Mouse (Mus musculus) limb, embryonic 15.5 days (tissue): Measurements from ENCODE around the gene Ggnbp2. TPM values are rescaled to one million over a fixed set of nuclear protein-coding genes. Genes with fewer than 3 reads are reported as not detected.
A peak's percentile ranks its signal among the peaks of the same experiment; 100 is the strongest.

Experiments used
- ATAC-seq: fragments of 200-750 bp; cut with Nextera tagmentation; 2 replicates; pipeline ENCODE4 v1.8.0; 2017; ENCODE audit warnings: low read depth, moderate TSS enrichment; ENCODE audit not compliant: insufficient number of reproducible peaks, low FRiP score, low TSS enrichment
- H3K27ac ChIP-seq: fragments of 300-500 bp; sonication (generic); 2 replicates; pipeline ENCODE4 v1.5.1; 2015; ENCODE audit warnings: moderate library complexity, mild to moderate bottlenecking, inconsistent platforms
- H3K27me3 ChIP-seq: fragments of 300-500 bp; sonication (generic); 2 replicates; pipeline ENCODE4 v1.6.1; 2015; ENCODE audit warnings: inconsistent platforms
- H3K36me3 ChIP-seq: fragments of 300-500 bp; sonication (generic); 2 replicates; pipeline ENCODE4 v1.6.1; 2015; ENCODE audit warnings: inconsistent platforms
- H3K4me1 ChIP-seq: fragments of 300-500 bp; sonication (generic); 2 replicates; pipeline ENCODE4 v1.6.1; 2015; ENCODE audit warnings: inconsistent platforms
- H3K4me2 ChIP-seq: fragments of 300-500 bp; sonication (generic); 2 replicates; pipeline ENCODE4 v1.6.1; 2015; ENCODE audit warnings: mild to moderate bottlenecking, inconsistent platforms
- H3K4me3 ChIP-seq: fragments of 300-500 bp; sonication (generic); 2 replicates; pipeline ENCODE4 v1.5.1; 2015; ENCODE audit warnings: mild to moderate bottlenecking, inconsistent platforms
- H3K9ac ChIP-seq: fragments of 300-500 bp; sonication (generic); 2 replicates; pipeline ENCODE4 v1.6.1; 2015; ENCODE audit warnings: inconsistent platforms
- H3K9me3 ChIP-seq: fragments of 300-500 bp; sonication (generic); 2 replicates; pipeline ENCODE4 v1.6.1; 2016; ENCODE audit warnings: inconsistent platforms
- WGBS: fragments of 180-500 bp; shearing (Covaris S2); methylation state at CpG from one replicate; pipeline ENCODE4 v1.1.7; 2015; 5-methylcytosine and 5-hydroxymethylcytosine counted together
- polyA plus RNA-seq: library from polyadenylated mRNA; unstranded; fragments of >200 nt; fragmentation: Nextera tagmentation; extraction: Ambion mirVana; gene quantifications from 2 replicates; pipeline ENCODE4 v1.2.1, GENCODE M21; 2015

Gene Ggnbp2
- polyA plus RNA-seq, 1 experiment from 2014 or later: 64.8 TPM

DNA sequence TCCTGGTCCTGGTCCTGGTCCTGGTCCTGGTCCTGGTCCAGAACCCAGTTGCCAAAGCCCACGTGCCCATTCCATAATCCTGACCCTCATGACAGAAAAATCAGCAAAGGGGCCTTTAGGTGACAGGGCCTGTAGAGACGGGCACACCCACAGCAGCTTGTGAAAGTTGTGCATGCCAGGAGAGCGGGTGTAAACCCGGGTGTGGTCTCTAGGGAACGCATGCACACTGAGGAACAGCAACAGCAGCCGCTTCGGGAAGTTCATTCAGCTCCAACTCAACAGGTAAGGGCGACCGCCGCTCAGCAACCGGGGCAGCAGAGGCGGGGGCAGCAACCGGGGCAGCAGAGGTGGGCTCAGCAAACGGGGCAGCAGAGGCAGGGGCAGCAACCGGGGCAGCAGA lies 22.5 kb upstream of the Ggnbp2 start:
- no peak for ATAC-seq
- peaks cover 73% of the 10 kb centered on the region for H3K36me3 ChIP-seq
- H3K4me3 ChIP-seq: no peak overlapping the region
- H3K9me3 ChIP-seq: no peaks in the 10 kb centered on the region
- H3K27me3 ChIP-seq: no peaks in the 10 kb centered on the region
- no peak overlapping the region for H3K4me2 ChIP-seq
- H3K4me1 ChIP-seq: no peaks in the 10 kb centered on the region
- 85% methylated on average over 14 of the region's 15 CpGs for WGBS
- no peak overlapping the region for H3K9ac ChIP-seq
- no peak overlapping the region for H3K27ac ChIP-seq

DNA sequence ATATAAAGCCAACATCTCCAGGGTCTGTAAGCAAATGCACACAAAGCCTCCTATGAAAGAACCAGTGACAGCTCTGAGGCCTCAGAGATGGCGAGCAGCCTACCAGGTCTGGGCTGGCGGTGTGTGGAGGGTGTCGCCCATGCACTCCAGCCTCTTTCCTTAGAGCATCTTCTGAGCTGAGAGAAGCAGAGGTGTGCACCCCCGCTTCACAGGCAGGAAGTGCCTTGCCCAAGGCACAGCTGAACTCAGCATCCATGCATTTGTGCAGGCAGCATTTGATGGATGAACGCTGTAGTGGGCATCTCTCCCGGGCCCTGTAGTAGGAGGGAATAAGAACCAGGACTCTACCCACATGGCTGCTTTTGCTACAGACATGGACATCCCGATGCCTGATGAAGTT lies 21.1 kb upstream of the Ggnbp2 start:
- no peaks in the 10 kb centered on the region for H3K4me1 ChIP-seq
- H3K9ac ChIP-seq: no peak overlapping the region
- WGBS: 96% methylated on average over 7 of the region's 7 CpGs
- no peak overlapping the region for H3K4me3 ChIP-seq
- H3K36me3 ChIP-seq: peaks cover 70% of the 10 kb centered on the region
- no peaks in the 10 kb centered on the region for H3K27me3 ChIP-seq
- H3K9me3 ChIP-seq: no peaks in the 10 kb centered on the region
- ATAC-seq: no peak
- H3K4me2 ChIP-seq: no peak overlapping the region
- H3K27ac ChIP-seq: no peak overlapping the region

DNA sequence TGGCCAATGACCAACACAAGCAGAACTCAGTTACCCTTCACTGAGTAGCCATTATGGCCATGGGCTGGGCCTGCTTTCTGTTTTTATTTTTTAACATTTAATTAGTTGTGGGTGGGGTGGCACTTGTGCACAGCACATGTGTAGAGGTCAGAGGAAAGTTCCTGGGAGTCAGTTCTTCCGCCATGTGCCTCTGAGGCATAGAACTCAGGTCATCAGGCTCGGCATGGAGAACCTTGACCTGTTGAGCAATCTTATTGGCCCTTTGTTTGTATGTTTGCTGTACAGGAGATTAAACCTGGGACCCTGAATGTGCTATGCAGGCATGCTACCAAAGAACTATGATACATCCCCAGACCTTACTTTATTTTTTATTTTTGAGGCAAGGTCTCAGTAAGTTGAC lies 18.9 kb upstream of the Ggnbp2 start:
- no peak overlapping the region for H3K4me2 ChIP-seq
- 97% methylated on average over 2 of the region's 2 CpGs for WGBS
- no peak for ATAC-seq
- H3K36me3 ChIP-seq: peaks cover 70% of the 10 kb centered on the region
- no peaks in the 10 kb centered on the region for H3K27me3 ChIP-seq
- no peak overlapping the region for H3K9ac ChIP-seq
- no peaks in the 10 kb centered on the region for H3K9me3 ChIP-seq
- no peak overlapping the region for H3K4me3 ChIP-seq
- H3K4me1 ChIP-seq: no peaks in the 10 kb centered on the region
- no peak overlapping the region for H3K27ac ChIP-seq

DNA sequence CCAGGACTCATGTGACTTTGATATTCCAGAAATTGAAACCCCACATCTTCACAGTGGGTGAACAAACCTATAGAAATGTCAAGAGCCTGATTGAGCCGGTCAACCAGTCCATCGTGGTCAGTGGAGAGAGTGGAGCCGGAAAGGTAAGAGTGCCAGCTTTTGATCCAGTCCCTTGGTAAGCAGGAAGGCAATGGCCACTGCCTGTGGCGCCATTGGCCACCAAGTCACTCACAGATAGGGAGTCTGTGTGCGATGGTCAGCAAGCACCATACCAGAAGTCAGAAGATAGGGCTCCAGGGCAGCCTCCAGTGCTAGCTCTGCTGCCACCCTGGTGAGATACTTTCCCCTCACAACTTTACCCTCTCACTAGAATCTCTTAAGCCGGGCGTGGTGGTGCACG lies 17.4 kb upstream of the Ggnbp2 start:
- Histone ChIP-seq H3K4me3 (no peak overlapping the region), H3K27me3 (no peaks in the 10 kb centered on the region), H3K4me1 (no peaks in the 10 kb centered on the region), H3K9me3 (no peaks in the 10 kb centered on the region), H3K27ac (no peak overlapping the region), H3K36me3 (peaks cover 77% of the 10 kb centered on the region), H3K9ac (no peak overlapping the region), H3K4me2 (no peak overlapping the region)
- WGBS: 97% methylated on average over 8 of the region's 8 CpGs
- ATAC-seq: no peak

DNA sequence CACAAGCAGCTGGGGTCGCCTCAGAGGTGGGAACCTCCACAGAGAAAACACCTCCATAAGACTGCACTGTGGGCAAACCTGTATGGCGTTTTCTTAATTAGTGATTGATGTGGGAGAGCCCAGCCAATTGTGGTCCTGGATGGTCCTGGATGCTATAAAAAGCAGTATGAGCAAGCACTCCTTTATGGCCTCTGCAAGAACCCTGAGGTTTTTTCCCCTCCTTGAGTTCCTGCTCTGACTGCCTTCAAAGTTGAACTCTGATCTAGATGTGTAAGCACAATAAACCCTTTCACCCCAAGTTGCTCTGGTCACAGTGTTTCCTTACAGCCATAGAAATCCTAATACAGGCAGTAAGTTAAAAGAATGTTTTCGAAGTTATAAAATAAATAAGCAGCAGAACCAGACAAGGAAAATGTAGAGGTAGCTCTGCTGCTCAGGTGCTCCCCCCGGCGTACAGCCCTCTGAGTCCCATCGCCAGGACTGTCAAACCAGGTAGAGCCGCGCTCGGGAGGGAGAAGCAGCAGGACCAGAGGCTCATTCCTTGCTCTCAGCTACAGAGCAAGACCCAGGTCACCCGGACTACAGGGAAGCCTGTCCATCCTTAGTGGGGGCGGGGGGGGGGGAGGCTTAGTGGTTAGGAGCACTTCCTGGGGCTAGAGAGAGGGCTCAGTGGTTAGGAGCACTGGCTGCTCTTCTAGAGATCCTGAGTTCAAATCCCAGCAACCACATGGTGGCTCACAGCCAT lies 16.3 kb upstream of the Ggnbp2 start:
- Histone ChIP-seq H3K9ac (no peak overlapping the region), H3K27me3 (no peaks in the 10 kb centered on the region), H3K27ac (no peak overlapping the region), H3K36me3 (peaks cover 71% of the 10 kb centered on the region), H3K9me3 (no peaks in the 10 kb centered on the region), H3K4me1 (no peaks in the 10 kb centered on the region), H3K4me3 (no peak overlapping the region), H3K4me2 (no peak overlapping the region)
- no peak for ATAC-seq
- WGBS: 83% methylated on average over 11 of the region's 11 CpGs

DNA sequence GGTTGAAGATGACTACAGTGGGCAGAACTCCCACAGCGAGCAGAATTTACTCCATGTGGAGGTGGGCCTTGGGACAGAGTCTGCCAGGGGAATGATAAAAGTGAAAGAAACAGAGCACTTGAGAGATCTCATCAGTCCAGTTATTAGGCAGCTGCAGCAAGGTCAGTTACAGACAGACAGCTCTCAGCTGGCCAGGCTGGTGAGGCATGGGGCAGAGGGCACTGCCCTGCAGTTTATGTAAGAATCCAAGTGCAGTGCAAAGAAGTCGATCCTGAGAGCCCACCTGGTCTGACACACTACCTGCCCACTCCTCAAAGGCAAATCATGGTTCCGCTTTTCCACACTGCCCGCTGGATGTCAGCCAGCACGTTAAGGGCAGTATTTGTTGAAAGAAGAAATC lies 15.6 kb upstream of the Ggnbp2 start:
- no peak overlapping the region for H3K4me2 ChIP-seq
- H3K4me1 ChIP-seq: peaks cover 6% of the 10 kb centered on the region
- ATAC-seq: no peak
- H3K9ac ChIP-seq: no peak overlapping the region
- H3K27me3 ChIP-seq: no peaks in the 10 kb centered on the region
- no peak overlapping the region for H3K4me3 ChIP-seq
- no peak overlapping the region for H3K27ac ChIP-seq
- peaks cover 64% of the 10 kb centered on the region for H3K36me3 ChIP-seq
- no peaks in the 10 kb centered on the region for H3K9me3 ChIP-seq
- WGBS: 90% methylated on average over 5 of the region's 5 CpGs

DNA sequence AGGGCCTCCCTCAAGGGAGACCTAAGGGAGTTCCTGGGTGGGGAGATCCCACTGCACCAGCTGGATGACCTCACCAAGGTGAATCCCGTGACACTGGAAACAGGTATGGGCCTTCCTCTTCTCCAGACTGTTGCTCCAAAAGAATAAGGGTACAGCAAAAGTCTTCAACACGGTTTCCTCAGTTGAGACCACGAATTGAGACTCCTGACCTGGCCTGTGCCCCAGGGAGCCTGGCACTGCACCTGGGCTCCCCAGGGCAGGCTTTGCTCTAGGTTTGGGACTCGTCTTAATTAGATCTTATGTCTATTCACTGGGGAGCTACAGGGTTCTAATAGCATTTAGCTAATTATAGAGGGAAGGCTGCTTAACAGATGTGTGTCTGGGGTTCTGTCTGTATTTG lies 14.6 kb upstream of the Ggnbp2 start:
- Histone ChIP-seq H3K4me2 (no peak overlapping the region), H3K4me3 (no peak overlapping the region), H3K9ac (no peak overlapping the region), H3K27me3 (no peaks in the 10 kb centered on the region), H3K36me3 (peaks cover 61% of the 10 kb centered on the region), H3K4me1 (peaks cover 13% of the 10 kb centered on the region), H3K9me3 (no peaks in the 10 kb centered on the region), H3K27ac (no peak overlapping the region)
- no peak for ATAC-seq
- WGBS: 70% methylated on average over 4 of the region's 4 CpGs

DNA sequence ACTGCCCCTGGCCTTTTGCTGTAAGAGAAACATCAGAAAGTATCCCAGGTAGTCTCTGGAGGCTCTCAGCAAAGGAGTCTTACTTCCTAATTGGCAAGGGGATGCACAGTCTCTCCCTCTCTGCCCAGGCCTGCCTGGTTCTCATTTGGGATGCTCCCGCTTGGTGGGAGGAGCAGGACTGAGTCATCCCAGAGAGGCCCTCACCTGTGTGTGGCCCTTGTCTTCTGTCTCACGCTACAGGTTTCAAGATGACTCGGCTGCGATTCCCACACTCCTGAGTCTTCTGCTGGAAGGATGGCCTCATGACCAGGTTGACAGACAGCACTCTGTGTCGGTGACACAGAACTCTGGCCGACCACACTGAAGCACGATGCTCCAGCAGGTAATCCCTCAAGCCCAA lies 11.7 kb upstream of the Ggnbp2 start:
- 85% methylated on average over 7 of the region's 7 CpGs for WGBS
- Histone ChIP-seq H3K9ac (no peak overlapping the region), H3K27ac (peak overlapping the region; percentile 17; the same call in 1 of the 2 replicates), H3K4me2 (no peak overlapping the region), H3K9me3 (no peaks in the 10 kb centered on the region), H3K36me3 (peaks cover 40% of the 10 kb centered on the region), H3K4me1 (peaks cover 19% of the 10 kb centered on the region), H3K27me3 (no peaks in the 10 kb centered on the region), H3K4me3 (no peak overlapping the region)
- no peak for ATAC-seq

DNA sequence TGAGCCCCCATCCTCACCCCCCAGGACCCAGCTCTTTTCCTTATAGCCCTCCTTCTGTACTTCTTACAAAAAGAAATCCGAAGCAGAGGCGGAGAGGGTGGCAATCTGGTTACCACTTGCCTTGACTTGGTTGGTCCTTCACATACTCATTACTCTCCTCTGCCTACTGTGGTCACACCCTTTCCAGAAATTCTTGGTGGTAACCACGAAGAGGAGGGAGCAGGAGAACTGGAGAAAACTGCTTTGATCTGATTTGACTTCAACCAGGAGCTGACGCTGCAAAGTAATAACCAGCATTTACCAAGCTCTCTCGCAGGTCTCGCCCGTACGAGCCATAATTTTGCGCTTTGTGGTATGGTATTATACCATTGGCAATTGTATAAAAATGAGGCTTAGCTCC lies 10.4 kb upstream of the Ggnbp2 start:
- no peak for ATAC-seq
- H3K9ac ChIP-seq: peak overlapping the region; percentile 79
- WGBS: 36% methylated on average over 9 of the region's 9 CpGs
- peak overlapping the region; percentile 93 for H3K27ac ChIP-seq
- H3K4me2 ChIP-seq: peak overlapping the region; percentile 91
- peak overlapping the region; percentile 93 for H3K4me3 ChIP-seq
- peaks cover 19% of the 10 kb centered on the region for H3K4me1 ChIP-seq
- H3K27me3 ChIP-seq: no peaks in the 10 kb centered on the region
- peaks cover 28% of the 10 kb centered on the region for H3K36me3 ChIP-seq
- no peaks in the 10 kb centered on the region for H3K9me3 ChIP-seq

DNA sequence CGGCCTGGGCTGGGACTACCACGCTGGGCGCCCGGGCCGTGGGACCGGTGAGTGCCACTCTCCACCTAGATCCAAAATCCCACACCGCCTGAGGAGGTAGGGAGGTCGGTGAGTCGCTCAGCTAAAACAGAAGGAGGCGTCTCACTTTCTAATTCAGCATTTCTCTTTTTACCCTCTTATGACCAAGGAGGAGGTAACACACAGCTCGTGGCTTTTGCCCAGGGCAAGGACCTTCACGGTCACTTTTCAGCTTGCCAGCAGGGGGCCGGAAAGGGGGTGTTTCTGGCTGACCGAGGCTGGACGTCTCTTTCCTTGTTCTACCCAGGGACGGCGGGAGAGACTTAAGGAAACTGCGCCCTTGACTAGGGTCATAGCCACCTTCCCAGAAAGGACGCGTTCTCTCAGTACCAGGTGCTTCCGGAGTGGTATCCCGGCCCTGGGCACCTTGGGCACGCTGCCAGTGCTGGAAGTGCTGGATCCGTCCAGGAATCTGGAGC lies 9.9 kb upstream of the Ggnbp2 start:
- Histone ChIP-seq H3K9ac (peak overlapping the region; percentile 79), H3K36me3 (peaks cover 25% of the 10 kb centered on the region), H3K4me1 (peaks cover 19% of the 10 kb centered on the region), H3K4me3 (peak overlapping the region; percentile 93), H3K27ac (peak overlapping the region; percentile 93), H3K27me3 (no peaks in the 10 kb centered on the region), H3K9me3 (no peaks in the 10 kb centered on the region), H3K4me2 (peak overlapping the region; percentile 91)
- ATAC-seq: peak; percentile 30
- WGBS: 0% methylated on average over 24 of the region's 24 CpGs

DNA sequence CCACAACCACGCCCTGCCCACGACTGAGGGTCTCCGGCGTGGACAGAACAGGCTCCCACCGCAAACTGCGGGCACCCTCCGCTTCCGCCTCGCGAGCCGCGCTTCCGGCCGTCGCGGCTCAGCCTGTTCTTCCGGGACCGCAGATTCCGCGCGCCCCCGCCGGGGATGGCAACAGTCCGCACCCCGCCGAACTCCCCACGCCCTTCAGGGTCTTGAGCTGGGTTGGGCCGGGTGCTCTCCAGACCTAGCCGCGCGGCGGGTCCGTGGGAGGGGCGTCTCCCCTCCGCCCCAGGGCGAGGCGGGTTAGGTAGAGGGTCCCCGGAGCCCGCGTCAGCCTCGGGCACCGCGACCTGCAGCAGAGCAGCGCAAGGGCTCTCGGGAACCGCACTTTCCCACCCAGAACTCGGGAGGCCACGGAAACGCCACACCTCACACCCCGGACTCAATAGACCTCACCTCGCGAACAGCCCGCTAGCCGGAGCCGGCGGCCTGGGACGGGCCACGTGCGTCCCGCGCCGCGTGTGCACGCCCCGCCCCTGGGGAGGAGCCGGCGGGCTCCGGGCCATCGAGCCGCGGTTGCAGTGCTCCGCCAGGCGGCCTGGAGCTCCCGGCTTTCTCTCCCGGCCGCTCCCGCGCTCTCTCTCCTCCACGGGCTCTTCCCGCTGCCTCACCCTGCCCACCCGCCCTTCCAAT lies 9.3 kb upstream of the Ggnbp2 start, which contains the start of the genes Myo19 and Pigw:
Gene Myo19, plus strand, starts transcription at position 377 of the 693 bp plus-strand sequence.
Gene Pigw, minus strand, starts transcription at position 514 of the 693 bp plus-strand sequence.
- H3K9me3 ChIP-seq: no peaks in the 10 kb centered on the region
- H3K27ac ChIP-seq: peak within 1 kb of the TSS; percentile 93
- under 1% methylated on average over 79 of the region's 81 CpGs for WGBS
- peaks cover 19% of the 10 kb centered on the region for H3K36me3 ChIP-seq
- ATAC-seq: peak; percentile 90
- H3K9ac ChIP-seq: peak within 1 kb of the TSS; percentile 79
- H3K4me2 ChIP-seq: peak within 1 kb of the TSS; percentile 91
- H3K27me3 ChIP-seq: no peaks in the 10 kb centered on the region
- peaks cover 19% of the 10 kb centered on the region for H3K4me1 ChIP-seq
- H3K4me3 ChIP-seq: peak within 1 kb of the TSS; percentile 93
